Mouse (Mus musculus) kidney, adult 2 months (tissue): ENCODE measurements around the gene 4930444G20Rik.
A peak's percentile ranks its signal among the peaks of the same experiment; 100 is the strongest.

Source experiments
- CTCF ChIP-seq: fragments of 200-500 bp; conservative IDR thresholded peaks from 2 replicates; pipeline ENCODE4 v1.5.1; 2011; ENCODE audit warnings: low read depth, mild to moderate bottlenecking, control low read depth, low read length, moderate library complexity, mixed read lengths; ENCODE audit not compliant: insufficient read depth, insufficient read length
- POLR2A ChIP-seq: fragments of 200-500 bp; IDR thresholded peaks from one replicate; pipeline ENCODE4 v1.6.1; 2011; ENCODE audit warnings: low read depth, low read length, control low read depth

- TF ChIP-seq CTCF: 0 out of 2 replicates have a peak, but pooled peaks have one; percentile 17
- no peak for TF ChIP-seq POLR2A
These were observed 49.3 kb downstream of the 4930444G20Rik start for GRCm38 (mm10) chr10:22018618-22019017.
